Mouse (Mus musculus): ENCODE results near the gene Mocs2. TPM values are rescaled to one million over a fixed set of nuclear protein-coding genes. Genes with fewer than 3 reads are reported as not detected.

Mocs2 gene
- polyA plus RNA-seq, 1 experiment = 58.1 TPM

GRCm38 (mm10) chr13:114854428-114854827, 36.4 kb downstream of the Mocs2 start:
- DNase-seq (ENCODE audit: low read depth) = no peak
- TF ChIP-seq CTCF (IDR thresholded peaks at IDR 0.05; ENCODE audit: borderline replicate concordance, extremely low read depth, insufficient read depth, insufficient read length) (no peak), POLR2A (IDR thresholded peaks at IDR 0.05; ENCODE audit: borderline replicate concordance, extremely low read depth, insufficient read depth, insufficient read length, poor library complexity, severe bottlenecking) (no peak)

GRCm38 (mm10) chr13:114855573-114856268, 37.7 kb downstream of the Mocs2 start:
- DNase-seq (ENCODE audit: low read depth) = peak; percentile 62
- TF ChIP-seq POLR2A (IDR thresholded peaks at IDR 0.05; ENCODE audit: borderline replicate concordance, extremely low read depth, insufficient read depth, insufficient read length, poor library complexity, severe bottlenecking) = no peak
- no peak for TF ChIP-seq CTCF (IDR thresholded peaks at IDR 0.05; ENCODE audit: borderline replicate concordance, extremely low read depth, insufficient read depth, insufficient read length)

GRCm38 (mm10) chr13:114856269-114856627, 38.2 kb downstream of the Mocs2 start:
- DNase-seq (ENCODE audit: low read depth) = peak; percentile 45
- no peak for TF ChIP-seq CTCF (IDR thresholded peaks at IDR 0.05; ENCODE audit: borderline replicate concordance, extremely low read depth, insufficient read depth, insufficient read length)
- no peak for TF ChIP-seq POLR2A (IDR thresholded peaks at IDR 0.05; ENCODE audit: borderline replicate concordance, extremely low read depth, insufficient read depth, insufficient read length, poor library complexity, severe bottlenecking)

GRCm38 (mm10) chr13:114857525-114857924, 39.5 kb downstream of the Mocs2 start:
- no peak for DNase-seq (ENCODE audit: low read depth)
- TF ChIP-seq POLR2A (IDR thresholded peaks at IDR 0.05; ENCODE audit: borderline replicate concordance, extremely low read depth, insufficient read depth, insufficient read length, poor library complexity, severe bottlenecking) = no peak

GRCm38 (mm10) chr13:114874738-114875137, 56.7 kb downstream of the Mocs2 start:
- DNase-seq (ENCODE audit: low read depth) = no peak
- TF ChIP-seq POLR2A (IDR thresholded peaks at IDR 0.05; ENCODE audit: borderline replicate concordance, extremely low read depth, insufficient read depth, insufficient read length, poor library complexity, severe bottlenecking) = no peak
- no peak for TF ChIP-seq CTCF (IDR thresholded peaks at IDR 0.05; ENCODE audit: borderline replicate concordance, extremely low read depth, insufficient read depth, insufficient read length)

- DNase-seq (ENCODE audit: low read depth) = no peak
- TF ChIP-seq POLR2A (IDR thresholded peaks at IDR 0.05; ENCODE audit: borderline replicate concordance, extremely low read depth, insufficient read depth, insufficient read length, poor library complexity, severe bottlenecking) (no peak), CTCF (IDR thresholded peaks at IDR 0.05; ENCODE audit: borderline replicate concordance, extremely low read depth, insufficient read depth, insufficient read length) (no peak)
Measured at GRCm38 (mm10) chr13:114876005-114876520, 58.0 kb downstream of the Mocs2 start.

GRCm38 (mm10) chr13:114878667-114879066, 60.6 kb downstream of the Mocs2 start:
- DNase-seq (ENCODE audit: low read depth) = no peak
- TF ChIP-seq POLR2A (IDR thresholded peaks at IDR 0.05; ENCODE audit: borderline replicate concordance, extremely low read depth, insufficient read depth, insufficient read length, poor library complexity, severe bottlenecking) = no peak
- TF ChIP-seq CTCF (IDR thresholded peaks at IDR 0.05; ENCODE audit: borderline replicate concordance, extremely low read depth, insufficient read depth, insufficient read length) = no peak

Other genes with a start within 250 kb of the Mocs2 start
- 1.1 and 2.1 TPM in 2 replicates for gene Itga2, start 113.9 kb downstream of the Mocs2 start, polyA plus RNA-seq (2012; rRNA removed)

Data from brain, embryonic 14.5 days (tissue).